Mouse (Mus musculus) CD4-positive, CD25-positive, alpha-beta regulatory T cell (primary cell): ENCODE data around the gene Fam227a. TPM values are rescaled to one million over a fixed set of nuclear protein-coding genes. Genes with fewer than 3 reads are reported as not detected.

ENCODE experiments used
- polyA plus RNA-seq: library from polyadenylated mRNA; unstranded; fragments of 100-300 nt; shearing (Covaris generic); gene quantifications from one replicate; pipeline ENCODE4 v1.2.1, GENCODE M21; 2017

Gene Fam227a
- polyA plus RNA-seq = 0.16 TPM

GRCm38 (mm10) chr15:79658531-79659375, at the start of gene Fam227a, which contains the start of gene Cby1:
Gene Fam227a (minus strand): TSS chr15:79658956.
Gene Cby1 (plus strand): TSS chr15:79659199.

GRCm38 (mm10) chr15:79690426-79691022, 31.8 kb upstream of the Fam227a start, which contains the start of gene Gtpbp1:
Gene Gtpbp1 (plus strand): TSS chr15:79690845.

GRCm38 (mm10) chr15:79687646-79688267, 29.0 kb upstream of the Fam227a start, which contains the start of gene Josd1:
Gene Josd1 (minus strand): TSS chr15:79687919.

GRCm38 (mm10) chr15:79670249-79670971, 11.7 kb upstream of the Fam227a start, which contains the start of gene Tomm22:
Gene Tomm22 (plus strand): TSS chr15:79670861.

GRCm38 (mm10) chr15:79604990-79605665, 53.6 kb downstream of the Fam227a start, which contains the start of gene Dmc1:
Gene Dmc1 (minus strand): TSS chr15:79605109.

Other genes starting within 250 kb of the Fam227a start
- 23.9 TPM for gene Csnk1e, start 203.4 kb downstream of the Fam227a start, polyA plus RNA-seq
- gene Kcnj4, start 153.7 kb downstream of the Fam227a start, polyA plus RNA-seq = not detected
- gene Kdelr3, start 142.5 kb downstream of the Fam227a start, polyA plus RNA-seq = 0.20 TPM
- gene Ddx17, start 112.2 kb downstream of the Fam227a start, polyA plus RNA-seq = 44.0 TPM
- gene Dmc1, start 53.8 kb downstream of the Fam227a start, polyA plus RNA-seq = not detected
- gene Cby1, start 243 bp upstream of the Fam227a start, polyA plus RNA-seq = 10.5 TPM
- gene Tomm22, start 11.9 kb upstream of the Fam227a start, polyA plus RNA-seq = 221 TPM
- gene Josd1, start 29.0 kb upstream of the Fam227a start, polyA plus RNA-seq = 29.4 TPM
- gene Gtpbp1, start 31.9 kb upstream of the Fam227a start, polyA plus RNA-seq = 120 TPM
- gene Sun2, start 83.6 kb upstream of the Fam227a start, polyA plus RNA-seq = 77.0 TPM
- 14.5 TPM for gene Dnal4, start 118.9 kb upstream of the Fam227a start, polyA plus RNA-seq
- 0.24 TPM for gene Nptxr, start 145.8 kb upstream of the Fam227a start, polyA plus RNA-seq
- not detected for gene Npcd, start 175.3 kb upstream of the Fam227a start, polyA plus RNA-seq
- gene Cbx6, start 175.7 kb upstream of the Fam227a start, polyA plus RNA-seq = 38.0 TPM
- gene Apobec3, start 232.7 kb upstream of the Fam227a start, polyA plus RNA-seq = 384 TPM